Mouse (Mus musculus) stomach, embryonic 14.5 days (tissue): ENCODE results near the gene Taf5l. TPM values are rescaled to one million over a fixed set of nuclear protein-coding genes. Genes with fewer than 3 reads are reported as not detected.
"Not testable (repeated sequence)": the region's sequence is repeated elsewhere in the genome, so short reads cannot be mapped to it uniquely, and the experiment has no call there.

ENCODE experiments used
- ATAC-seq: fragments of 200-750 bp; cut with Nextera tagmentation; 2 replicates; pipeline ENCODE4 v1.8.0; 2017; ENCODE audit warnings: low read depth, moderate TSS enrichment; ENCODE audit not compliant: insufficient number of reproducible peaks, insufficient read depth, low FRiP score
- H3K27ac ChIP-seq: fragments of 300-500 bp; sonication (generic); 2 replicates; pipeline ENCODE4 v1.5.1; 2014; ENCODE audit warnings: mild to moderate bottlenecking, low read length, moderate library complexity, mixed read lengths
- H3K27me3 ChIP-seq: fragments of 300-500 bp; sonication (generic); 2 replicates; pipeline ENCODE4 v1.6.1; 2014; ENCODE audit warnings: low read length, control low read depth, mixed read lengths; ENCODE audit not compliant: control insufficient read depth, insufficient read depth
- H3K36me3 ChIP-seq: fragments of 300-500 bp; sonication (generic); 2 replicates; pipeline ENCODE4 v1.6.1; 2014; ENCODE audit warnings: mild to moderate bottlenecking, control low read depth, low read length, moderate library complexity, mixed read lengths; ENCODE audit not compliant: control insufficient read depth, insufficient read depth
- H3K4me1 ChIP-seq: fragments of 300-500 bp; sonication (generic); 2 replicates; pipeline ENCODE4 v1.6.1; 2014; ENCODE audit warnings: low read length, control low read depth, mixed read lengths; ENCODE audit not compliant: control insufficient read depth, insufficient read depth
- H3K4me2 ChIP-seq: fragments of 300-500 bp; sonication (generic); replicated peaks from 2 replicates; pipeline ENCODE4 v1.6.1; 2014; ENCODE audit warnings: low read depth, low read length, control low read depth
- H3K4me3 ChIP-seq: fragments of 300-500 bp; sonication (generic); 2 replicates; pipeline ENCODE4 v1.5.1; 2014; ENCODE audit warnings: low read depth, low read length, control low read depth
- H3K9ac ChIP-seq: fragments of 300-500 bp; sonication (generic); replicated peaks from 2 replicates; pipeline ENCODE4 v1.6.1; 2014; ENCODE audit warnings: low read depth, mild to moderate bottlenecking, control low read depth, low read length, moderate library complexity, mixed read lengths
- H3K9me3 ChIP-seq: fragments of 300-500 bp; sonication (generic); 2 replicates; pipeline ENCODE4 v1.6.1; 2016; ENCODE audit warnings: low read depth, low read length, control low read depth; ENCODE audit not compliant: control insufficient read depth
- WGBS: fragments of 180-500 bp; shearing (Covaris S2); extraction: QIAGEN DNeasy Blood & Tissue Kit; methylation state at CpG from one replicate; pipeline ENCODE4 v1.1.7; 2014; 5-methylcytosine and 5-hydroxymethylcytosine counted together
- polyA plus RNA-seq: library from polyadenylated mRNA; unstranded; fragments of >200 nt; fragmentation: Nextera tagmentation; extraction: Ambion mirVana; gene quantifications from 2 replicates; pipeline ENCODE4 v1.2.1, GENCODE M21; 2014

The Taf5l gene
- polyA plus RNA-seq, 1 experiment from 2014 or later = 43.8 TPM

- no peak for ATAC-seq
- no peak overlapping the region for H3K9ac ChIP-seq
- no peak overlapping the region for H3K27ac ChIP-seq
- H3K4me3 ChIP-seq = no peak overlapping the region
- WGBS = 80% methylated on average over 1 of the region's 1 CpGs
- H3K27me3 ChIP-seq = no peaks in the 10 kb centered on the region
- no peak overlapping the region for H3K4me2 ChIP-seq
- no peaks in the 10 kb centered on the region for H3K4me1 ChIP-seq
- H3K9me3 ChIP-seq = no peaks in the 10 kb centered on the region
- peaks cover 29% of the 10 kb centered on the region for H3K36me3 ChIP-seq
These were observed 59.8 kb downstream of the Taf5l start for GRCm38 (mm10) chr8:123961371-123961770.

- H3K27ac ChIP-seq, H3K4me1 ChIP-seq, ATAC-seq, H3K4me3 ChIP-seq, H3K4me2 ChIP-seq, H3K27me3 ChIP-seq, H3K9ac ChIP-seq, H3K9me3 ChIP-seq: not testable (repeated sequence)
- 75% methylated on average over 5 of the region's 5 CpGs for WGBS
- H3K36me3 ChIP-seq = peaks cover 24% of the 10 kb centered on the region
These were observed 60.6 kb downstream of the Taf5l start for GRCm38 (mm10) chr8:123960556-123960955.

GRCm38 (mm10) chr8:123960056-123960455, 61.1 kb downstream of the Taf5l start:
- 80% methylated on average over 9 of the region's 9 CpGs for WGBS
- Histone ChIP-seq H3K9ac (no peak overlapping the region), H3K27me3 (no peaks in the 10 kb centered on the region), H3K4me1 (no peaks in the 10 kb centered on the region), H3K9me3 (no peaks in the 10 kb centered on the region), H3K27ac (no peak overlapping the region), H3K4me3 (no peak overlapping the region), H3K36me3 (peaks cover 24% of the 10 kb centered on the region), H3K4me2 (no peak overlapping the region)
- ATAC-seq = no peak

GRCm38 (mm10) chr8:123959473-123959872, 61.7 kb downstream of the Taf5l start:
- no peak overlapping the region for H3K4me3 ChIP-seq
- 89% methylated on average over 6 of the region's 6 CpGs for WGBS
- H3K9me3 ChIP-seq = no peaks in the 10 kb centered on the region
- H3K27ac ChIP-seq = no peak overlapping the region
- H3K4me1 ChIP-seq = no peaks in the 10 kb centered on the region
- no peaks in the 10 kb centered on the region for H3K27me3 ChIP-seq
- ATAC-seq = no peak
- H3K4me2 ChIP-seq = no peak overlapping the region
- peaks cover 23% of the 10 kb centered on the region for H3K36me3 ChIP-seq
- no peak overlapping the region for H3K9ac ChIP-seq

- 84% methylated on average over 17 of the region's 17 CpGs for WGBS
These were observed 63.1 kb downstream of the Taf5l start for GRCm38 (mm10) chr8:123958130-123958529.

GRCm38 (mm10) chr8:123954246-123954645, 67.0 kb downstream of the Taf5l start:
- H3K4me1 ChIP-seq = 0 out of 2 replicates have a peak, but pooled peaks cover 6% of the 10 kb centered on the region
- no peak overlapping the region for H3K4me3 ChIP-seq
- H3K36me3 ChIP-seq = peaks cover 22% of the 10 kb centered on the region; the same call in 1 of the 2 replicates
- WGBS = 89% methylated on average over 8 of the region's 8 CpGs
- no peak overlapping the region for H3K9ac ChIP-seq
- H3K4me2 ChIP-seq = no peak overlapping the region
- H3K27ac ChIP-seq = no peak overlapping the region
- ATAC-seq = no peak
- no peaks in the 10 kb centered on the region for H3K27me3 ChIP-seq
- no peaks in the 10 kb centered on the region for H3K9me3 ChIP-seq

More at GRCm38 (mm10) chr8:123958130-123958529, 63.1 kb downstream of the Taf5l start:
- Histone ChIP-seq H3K27me3 (no peaks in the 10 kb centered on the region), H3K4me2 (no peak overlapping the region), H3K27ac (no peak overlapping the region), H3K36me3 (peaks cover 26% of the 10 kb centered on the region), H3K4me3 (no peak overlapping the region), H3K9ac (no peak overlapping the region), H3K4me1 (no peaks in the 10 kb centered on the region), H3K9me3 (no peaks in the 10 kb centered on the region)
- ATAC-seq = no peak

GRCm38 (mm10) chr8:123953686-123954085, 67.5 kb downstream of the Taf5l start:
- ATAC-seq = no peak
- Histone ChIP-seq H3K36me3 (peaks cover 21% of the 10 kb centered on the region; the same call in 1 of the 2 replicates), H3K27me3 (no peaks in the 10 kb centered on the region), H3K9me3 (no peaks in the 10 kb centered on the region), H3K9ac (no peak overlapping the region), H3K4me1 (0 out of 2 replicates have a peak, but pooled peaks cover 6% of the 10 kb centered on the region), H3K27ac (no peak overlapping the region), H3K4me2 (no peak overlapping the region), H3K4me3 (no peak overlapping the region)
- WGBS = 90% methylated on average over 8 of the region's 8 CpGs

GRCm38 (mm10) chr8:123950077-123950802, 71.0 kb downstream of the Taf5l start:
- H3K4me1 ChIP-seq = peaks cover 11% of the 10 kb centered on the region; the same call in 1 of the 2 replicates
- ATAC-seq = no peak; the same call in 1 of the 2 replicates
- 32% methylated on average over 10 of the region's 10 CpGs for WGBS
- peaks cover 18% of the 10 kb centered on the region for H3K36me3 ChIP-seq
- peak overlapping the region; percentile 96 for H3K4me2 ChIP-seq
- H3K27ac ChIP-seq = peak overlapping the region; percentile 85
- no peaks in the 10 kb centered on the region for H3K9me3 ChIP-seq
- H3K9ac ChIP-seq = peak overlapping the region; percentile 78
- no peaks in the 10 kb centered on the region for H3K27me3 ChIP-seq
- peak overlapping the region; percentile 99 for H3K4me3 ChIP-seq
